Mouse (Mus musculus) lung, postnatal 25 days (tissue): ENCODE data around the gene Gpr142.
A peak's percentile ranks its signal among the peaks of the same experiment; 100 is the strongest.

Experiments
- DNase-seq: peaks from one replicate; pipeline ENCODE4 v3.0.0; 2022; ENCODE audit warnings: low spot score

The Gpr142 gene

GRCm38 (mm10) chr11:114798624-114799023 lies at the start of gene Gpr142:
TSS of gene Gpr142 (plus strand) at chr11:114798924.
- no peak for DNase-seq

GRCm38 (mm10) chr11:114764820-114765818 lies 33.6 kb upstream of the Gpr142 start, which contains the start of gene Kif19a:
TSS of gene Kif19a (plus strand) at chr11:114765388.
- peak; percentile 43 for DNase-seq

- DNase-seq, result no peak
Measured at GRCm38 (mm10) chr11:114769911-114770310, 28.8 kb upstream of the Gpr142 start.

- DNase-seq, result no peak
Measured at GRCm38 (mm10) chr11:114771896-114772295, 26.8 kb upstream of the Gpr142 start.

GRCm38 (mm10) chr11:114780076-114780475 lies 18.6 kb upstream of the Gpr142 start:
- no peak for DNase-seq

- no peak for DNase-seq
Measured at GRCm38 (mm10) chr11:114785892-114786291, 12.8 kb upstream of the Gpr142 start.

- no peak for DNase-seq
Measured at GRCm38 (mm10) chr11:114786326-114786725, 12.4 kb upstream of the Gpr142 start.

GRCm38 (mm10) chr11:114787611-114788010 lies 11.1 kb upstream of the Gpr142 start:
- DNase-seq, result no peak

- DNase-seq, result peak; percentile 64
Measured at GRCm38 (mm10) chr11:114789061-114789714, 9.5 kb upstream of the Gpr142 start.

GRCm38 (mm10) chr11:114789716-114790115 lies 9.0 kb upstream of the Gpr142 start:
- DNase-seq, result no peak

GRCm38 (mm10) chr11:114790171-114790570 lies 8.6 kb upstream of the Gpr142 start:
- DNase-seq, result no peak

- no peak for DNase-seq
Measured at GRCm38 (mm10) chr11:114790841-114791240, 7.9 kb upstream of the Gpr142 start.

GRCm38 (mm10) chr11:114791351-114791889 lies 7.3 kb upstream of the Gpr142 start:
- DNase-seq, result no peak

- DNase-seq, result no peak
Measured at GRCm38 (mm10) chr11:114791891-114792411, 6.8 kb upstream of the Gpr142 start.

- no peak for DNase-seq
Measured at GRCm38 (mm10) chr11:114792931-114793494, 5.7 kb upstream of the Gpr142 start.

- no peak for DNase-seq
Measured at GRCm38 (mm10) chr11:114793868-114794545, 4.7 kb upstream of the Gpr142 start.

- DNase-seq, result no peak
Measured at GRCm38 (mm10) chr11:114794691-114795090, 4.0 kb upstream of the Gpr142 start.

- DNase-seq, result no peak
Measured at GRCm38 (mm10) chr11:114795231-114795746, 3.4 kb upstream of the Gpr142 start.

- no peak for DNase-seq
Measured at GRCm38 (mm10) chr11:114795848-114796322, 2.8 kb upstream of the Gpr142 start, which contains the start of gene Btbd17. TSS of gene Btbd17 (minus strand) at chr11:114795945.

GRCm38 (mm10) chr11:114797176-114797575 lies 1.5 kb upstream of the Gpr142 start:
- DNase-seq, result no peak

- no peak for DNase-seq
Measured at GRCm38 (mm10) chr11:114797981-114798380, 743 bp upstream of the Gpr142 start.
